Mouse (Mus musculus) forebrain, postnatal 0 days (tissue): Measurements from ENCODE around the gene Uox. TPM values are rescaled to one million over a fixed set of nuclear protein-coding genes. Genes with fewer than 3 reads are reported as not detected.

ENCODE experiments used
- ATAC-seq: fragments of 200-750 bp; cut with Nextera tagmentation; 2 replicates; pipeline ENCODE4 v1.8.0; 2017; ENCODE audit warnings: mild to moderate bottlenecking, moderate library complexity
- DNase-seq: peaks from one replicate; pipeline ENCODE4 v3.0.0-alpha.2; 2015
- H3K27ac ChIP-seq: fragments of 300-500 bp; sonication (generic); 2 replicates; pipeline ENCODE4 v1.5.1; 2014; ENCODE audit warnings: low read depth, mild to moderate bottlenecking, antibody characterized with exemption, low read length, moderate library complexity, mixed read lengths
- H3K27me3 ChIP-seq: fragments of 300-500 bp; sonication (generic); 2 replicates; pipeline ENCODE4 v1.6.1; 2014; ENCODE audit warnings: mild to moderate bottlenecking, low read length, mixed read lengths; ENCODE audit not compliant: insufficient read depth
- H3K36me3 ChIP-seq: fragments of 300-500 bp; sonication (generic); 2 replicates; pipeline ENCODE4 v1.6.1; 2014; ENCODE audit warnings: mild to moderate bottlenecking, moderate library complexity; ENCODE audit not compliant: insufficient read depth
- H3K4me1 ChIP-seq: fragments of 300-500 bp; sonication (generic); 2 replicates; pipeline ENCODE4 v1.6.1; 2014; ENCODE audit warnings: antibody characterized with exemption; ENCODE audit not compliant: insufficient read depth
- H3K4me2 ChIP-seq: fragments of 300-500 bp; sonication (generic); 2 replicates; pipeline ENCODE4 v1.6.1; 2014; ENCODE audit warnings: low read depth, mild to moderate bottlenecking, moderate library complexity
- H3K4me3 ChIP-seq: fragments of 300-500 bp; sonication (generic); 2 replicates; pipeline ENCODE4 v1.5.1; 2014; ENCODE audit warnings: low read depth, low read length, mixed read lengths
- H3K9ac ChIP-seq: fragments of 300-500 bp; sonication (generic); 2 replicates; pipeline ENCODE4 v1.6.1; 2014; ENCODE audit warnings: mild to moderate bottlenecking
- H3K9me3 ChIP-seq: fragments of 300-500 bp; sonication (generic); 2 replicates; pipeline ENCODE4 v1.6.1; 2016; ENCODE audit warnings: low read length
- CTCF ChIP-seq: sonication (generic); IDR thresholded peaks from 2 replicates; pipeline ENCODE4 v1.5.1; 2016; ENCODE audit warnings: antibody characterized with exemption, control low read depth, low read depth
- WGBS: fragments of 180-500 bp; shearing (Covaris S2); extraction: QIAGEN DNeasy Blood & Tissue Kit; methylation state at CpG from one replicate; pipeline ENCODE4 v1.1.7; 2014; 5-methylcytosine and 5-hydroxymethylcytosine counted together
- polyA plus RNA-seq: library from polyadenylated mRNA; unstranded; fragments of >200 nt; fragmentation: Nextera tagmentation; extraction: Ambion mirVana; gene quantifications from 2 replicates; pipeline ENCODE4 v1.2.1, GENCODE M21; 2015
- total RNA-seq: library from RNA; depleted of rRNA; stranded (reverse); fragments of >200 nt; gene quantifications from 2 replicates; pipeline ENCODE4 v1.2.3, GENCODE M21; 2014

Gene Uox
- total and polyA plus RNA-seq, 2 experiments from 2014 or later, result 0.25 to 0.43 TPM

- WGBS, result 69% methylated on average over 6 of the region's 6 CpGs
Measured at GRCm38 (mm10) chr3:146598411-146598810, 28.2 kb downstream of the Uox start.

GRCm38 (mm10) chr3:146599198-146599900 is 29.1 kb downstream of the Uox start:
- ATAC-seq, result no peak
- 84% methylated on average over 6 of the region's 6 CpGs for WGBS
- no peak for TF ChIP-seq CTCF
- H3K9me3 ChIP-seq, result no peaks in the 10 kb centered on the region
- H3K9ac ChIP-seq, result no peak overlapping the region
- H3K4me3 ChIP-seq, result no peak overlapping the region
- no peak overlapping the region for H3K4me2 ChIP-seq
- 0 out of 2 replicates have a peak, but pooled peaks cover 3% of the 10 kb centered on the region for H3K4me1 ChIP-seq
- H3K36me3 ChIP-seq, result no peaks in the 10 kb centered on the region
- no peak for DNase-seq
- no peaks in the 10 kb centered on the region for H3K27me3 ChIP-seq
- no peak overlapping the region for H3K27ac ChIP-seq

More at GRCm38 (mm10) chr3:146598411-146598810, 28.2 kb downstream of the Uox start:
- no peaks in the 10 kb centered on the region for H3K9me3 ChIP-seq
- H3K27me3 ChIP-seq, result no peaks in the 10 kb centered on the region
- no peak overlapping the region for H3K27ac ChIP-seq
- TF ChIP-seq CTCF, result no peak
- no peaks in the 10 kb centered on the region for H3K36me3 ChIP-seq
- H3K4me1 ChIP-seq, result 0 out of 2 replicates have a peak, but pooled peaks cover 3% of the 10 kb centered on the region
- DNase-seq, result no peak
- ATAC-seq, result no peak
- no peak overlapping the region for H3K4me3 ChIP-seq
- no peak overlapping the region for H3K9ac ChIP-seq
- H3K4me2 ChIP-seq, result no peak overlapping the region

DNA sequence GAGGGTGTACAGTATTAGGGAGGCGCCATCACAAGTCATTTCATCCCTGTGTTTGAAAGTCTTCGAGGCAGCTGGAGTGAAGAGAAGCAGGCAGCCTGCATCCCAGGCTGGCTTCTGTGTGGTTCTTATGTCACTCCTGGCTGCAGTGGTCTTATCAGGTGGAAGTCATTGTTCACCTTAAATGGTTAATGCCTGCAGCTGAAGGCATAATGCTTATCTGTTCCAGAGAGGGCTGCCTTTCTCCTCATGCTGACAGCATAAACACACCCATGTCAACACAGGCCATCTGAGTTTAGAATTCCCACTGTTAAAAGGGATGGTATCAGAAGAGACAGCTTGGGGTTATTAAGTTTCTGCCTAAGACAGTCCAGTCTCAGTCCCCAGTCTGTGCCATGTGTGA is 31.0 kb downstream of the Uox start:
- WGBS, result 86% methylated on average over 2 of the region's 2 CpGs
- 0 out of 2 replicates have a peak, but pooled peaks cover 3% of the 10 kb centered on the region for H3K4me1 ChIP-seq
- no peak for TF ChIP-seq CTCF
- no peak for DNase-seq
- no peak overlapping the region for H3K27ac ChIP-seq
- no peaks in the 10 kb centered on the region for H3K36me3 ChIP-seq
- no peak overlapping the region for H3K4me3 ChIP-seq
- H3K9me3 ChIP-seq, result no peaks in the 10 kb centered on the region
- no peak overlapping the region for H3K9ac ChIP-seq
- no peak overlapping the region for H3K4me2 ChIP-seq
- ATAC-seq, result no peak
- no peaks in the 10 kb centered on the region for H3K27me3 ChIP-seq

GRCm38 (mm10) chr3:146602531-146602930 is 32.3 kb downstream of the Uox start:
- no peaks in the 10 kb centered on the region for H3K9me3 ChIP-seq

GRCm38 (mm10) chr3:146604647-146605046 is 34.4 kb downstream of the Uox start:
- WGBS, result 88% methylated on average over 9 of the region's 9 CpGs
- Histone ChIP-seq H3K9me3 (no peaks in the 10 kb centered on the region), H3K27ac (no peak overlapping the region), H3K36me3 (no peaks in the 10 kb centered on the region), H3K4me2 (no peak overlapping the region), H3K4me3 (no peak overlapping the region), H3K9ac (no peak overlapping the region), H3K27me3 (no peaks in the 10 kb centered on the region), H3K4me1 (peaks cover 9% of the 10 kb centered on the region)
- DNase-seq, result no peak
- TF ChIP-seq CTCF, result no peak
- ATAC-seq, result no peak

More at GRCm38 (mm10) chr3:146602531-146602930, 32.3 kb downstream of the Uox start:
- WGBS, result 89% methylated on average over 3 of the region's 3 CpGs
- Histone ChIP-seq H3K9ac (no peak overlapping the region), H3K4me3 (no peak overlapping the region), H3K36me3 (no peaks in the 10 kb centered on the region), H3K27me3 (no peaks in the 10 kb centered on the region), H3K4me2 (no peak overlapping the region), H3K27ac (no peak overlapping the region), H3K4me1 (peaks cover 5% of the 10 kb centered on the region)
- ATAC-seq, result no peak
- no peak for TF ChIP-seq CTCF
- no peak for DNase-seq

DNA sequence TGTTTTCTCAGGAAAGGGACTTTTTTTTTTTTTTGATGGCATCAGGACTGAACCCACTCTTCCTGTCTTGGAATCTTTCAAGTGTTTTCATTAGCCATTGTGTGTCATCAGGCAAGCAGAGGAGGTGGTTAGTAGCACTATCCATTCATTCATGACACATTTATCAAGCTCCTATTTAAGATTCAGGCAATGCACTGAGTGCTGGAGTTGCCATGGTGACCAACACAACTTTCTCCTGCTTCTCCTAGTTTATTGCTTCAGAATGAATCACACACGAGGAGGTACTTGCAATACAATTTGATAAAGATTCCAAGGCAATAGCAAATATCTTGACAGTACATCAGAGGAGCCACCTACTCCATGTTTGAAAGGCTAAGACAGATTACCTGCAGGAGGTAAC is 37.1 kb downstream of the Uox start:
- no peak for TF ChIP-seq CTCF
- Histone ChIP-seq H3K4me3 (no peak overlapping the region), H3K27ac (peak overlapping the region; percentile 64; the same call in 1 of the 2 replicates), H3K9me3 (no peaks in the 10 kb centered on the region), H3K27me3 (no peaks in the 10 kb centered on the region), H3K9ac (no peak overlapping the region), H3K36me3 (no peaks in the 10 kb centered on the region), H3K4me2 (no peak overlapping the region), H3K4me1 (peaks cover 9% of the 10 kb centered on the region)
- peak; percentile 73 for DNase-seq
- ATAC-seq, result peak; percentile 94
- 8% methylated on average over 1 of the region's 1 CpGs for WGBS

GRCm38 (mm10) chr3:146610322-146610721 is 40.1 kb downstream of the Uox start:
- Histone ChIP-seq H3K4me1 (peaks cover 9% of the 10 kb centered on the region), H3K4me3 (no peak overlapping the region), H3K36me3 (no peaks in the 10 kb centered on the region), H3K4me2 (no peak overlapping the region), H3K27me3 (no peaks in the 10 kb centered on the region), H3K27ac (no peak overlapping the region), H3K9me3 (no peaks in the 10 kb centered on the region), H3K9ac (no peak overlapping the region)
- WGBS, result 67% methylated on average over 10 of the region's 10 CpGs
- DNase-seq, result no peak
- TF ChIP-seq CTCF, result no peak
- ATAC-seq, result no peak
